Mouse (Mus musculus) ovary, adult 18-20 months (tissue): Measurements from ENCODE around the gene 1700029H14Rik.
A peak's percentile ranks its signal among the peaks of the same experiment; 100 is the strongest.

Experiments used
- DNase-seq: peaks from one replicate; pipeline ENCODE4 v3.0.0; 2022; ENCODE audit warnings: low spot score, mixed read lengths

1700029H14Rik gene

DNA sequence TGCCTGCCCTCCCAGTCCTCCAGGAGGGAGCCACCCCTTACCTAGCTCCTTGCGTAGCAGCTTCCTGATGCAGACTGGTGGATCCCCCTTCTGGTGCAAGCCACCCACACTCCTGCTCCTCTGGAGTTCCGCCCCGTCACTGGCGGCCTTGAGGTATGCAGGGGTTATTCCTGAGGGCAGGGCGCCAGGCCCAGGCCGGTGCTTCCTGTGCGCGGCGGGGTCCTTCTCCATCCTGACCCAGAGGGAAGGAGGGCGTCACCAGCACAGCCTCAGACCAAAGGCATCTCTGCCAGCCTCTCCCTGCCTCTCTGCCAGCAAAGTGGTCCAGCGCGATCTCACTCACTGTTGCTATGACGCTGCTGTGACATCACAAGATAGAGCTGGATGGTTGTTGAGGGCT lies at the start of gene 1700029H14Rik:
Gene 1700029H14Rik, minus strand, starts transcription at position 344 of the 400 bp plus-strand sequence.
- no peak for DNase-seq

DNA sequence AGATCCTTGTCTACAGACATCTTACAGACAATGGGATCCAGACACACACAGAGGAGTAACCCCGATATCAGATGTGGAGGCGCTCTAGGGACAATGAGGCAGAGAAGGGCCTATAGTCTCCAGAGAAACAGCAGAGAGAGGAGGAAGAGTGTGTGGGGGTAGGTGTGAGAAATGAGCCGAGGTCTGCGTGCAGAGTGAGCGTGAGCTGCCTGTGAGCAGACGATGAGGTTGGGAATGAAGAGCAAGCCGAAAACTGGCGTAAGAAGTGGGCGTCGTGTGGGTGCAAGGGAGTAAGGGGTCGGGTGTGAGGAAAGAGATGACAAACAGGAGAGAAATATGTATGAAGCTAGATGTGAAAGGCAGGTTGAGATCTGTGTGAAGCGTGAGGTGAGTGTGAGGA lies 49.4 kb upstream of the 1700029H14Rik start:
- no peak for DNase-seq

DNA sequence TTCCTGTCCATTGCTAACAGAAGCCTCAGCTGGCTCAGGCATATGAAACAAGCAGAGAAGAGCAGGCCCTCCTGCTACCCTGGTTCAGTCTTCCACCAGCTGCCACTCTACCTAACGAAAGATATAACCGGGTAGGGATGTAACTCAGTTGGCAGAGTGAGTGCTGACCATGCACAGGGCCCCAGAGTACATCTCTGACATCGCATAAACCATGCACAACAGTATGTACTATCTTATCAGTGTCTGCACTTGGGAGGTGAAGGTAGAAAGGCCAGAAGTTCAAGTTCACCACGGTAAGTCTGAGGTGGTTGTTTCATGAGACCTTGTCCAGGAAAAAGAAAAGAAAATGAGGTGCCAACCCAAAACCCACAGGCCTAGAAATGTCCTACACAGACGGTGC lies 47.7 kb upstream of the 1700029H14Rik start:
- no peak for DNase-seq

DNA sequence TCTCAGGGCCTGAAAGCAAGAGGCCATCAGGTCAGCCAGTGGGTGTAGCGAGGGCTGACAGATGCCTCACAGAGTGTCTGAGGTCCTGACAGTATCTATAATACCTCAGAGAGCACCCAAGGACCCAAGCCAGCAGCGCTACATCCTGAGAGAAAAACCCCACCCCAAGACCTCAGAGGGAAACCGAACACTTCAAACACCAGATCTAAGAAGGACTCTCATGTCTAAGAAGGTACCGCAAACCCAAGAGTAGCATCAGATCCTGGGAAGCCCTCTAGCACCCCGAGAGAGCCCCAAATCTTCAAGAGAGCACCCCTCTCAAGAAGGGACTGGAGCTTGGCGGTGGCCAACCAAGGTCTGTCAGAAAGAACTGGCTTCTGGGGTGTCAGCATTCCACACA lies 46.7 kb upstream of the 1700029H14Rik start:
- DNase-seq: no peak

DNA sequence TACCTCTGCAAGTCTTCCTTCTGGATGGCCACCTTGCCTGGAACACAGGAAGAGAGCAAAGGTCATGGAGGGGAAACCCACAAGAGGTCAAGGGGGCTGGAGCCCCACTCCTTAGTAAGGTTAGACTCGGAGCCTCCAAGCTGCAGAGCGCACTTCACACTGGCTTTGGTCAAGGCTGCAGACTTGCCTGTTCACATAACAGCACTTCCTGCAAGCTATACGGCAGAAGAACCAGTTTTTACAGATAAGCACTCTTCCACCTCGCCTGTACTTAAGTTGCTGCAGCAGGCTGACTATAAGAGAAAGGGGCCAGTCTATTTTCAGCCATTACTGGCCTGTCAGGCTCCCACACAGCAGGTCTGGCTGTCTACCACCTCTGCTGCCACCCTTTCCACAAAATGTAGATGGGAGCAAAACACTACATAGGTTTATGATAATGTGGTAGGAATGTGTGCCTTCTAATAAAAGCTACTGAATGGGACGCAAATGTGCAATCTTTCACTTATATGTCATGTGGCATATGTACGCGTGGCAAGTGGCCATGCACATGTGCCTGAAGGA lies 43.7 kb upstream of the 1700029H14Rik start:
- DNase-seq: no peak

DNA sequence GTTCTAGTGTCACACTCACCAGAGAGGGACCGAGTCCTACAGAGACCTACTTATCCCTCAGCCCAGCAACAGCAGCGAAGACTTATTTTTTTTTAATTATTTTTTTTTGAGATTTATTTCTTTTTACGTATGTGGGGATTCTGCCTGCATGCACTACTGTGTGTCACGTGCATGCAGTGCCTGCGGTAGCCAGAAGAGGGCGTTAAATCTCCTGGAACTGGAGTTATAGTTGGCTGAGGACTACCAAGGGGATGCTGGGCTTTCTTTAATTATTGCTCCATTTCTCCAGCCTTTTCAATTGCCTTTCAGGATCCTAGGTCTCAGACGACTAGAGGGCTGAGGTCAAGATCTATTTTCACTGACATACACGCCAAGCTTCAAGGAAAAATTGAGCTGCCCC lies 40.4 kb upstream of the 1700029H14Rik start:
- no peak for DNase-seq

DNA sequence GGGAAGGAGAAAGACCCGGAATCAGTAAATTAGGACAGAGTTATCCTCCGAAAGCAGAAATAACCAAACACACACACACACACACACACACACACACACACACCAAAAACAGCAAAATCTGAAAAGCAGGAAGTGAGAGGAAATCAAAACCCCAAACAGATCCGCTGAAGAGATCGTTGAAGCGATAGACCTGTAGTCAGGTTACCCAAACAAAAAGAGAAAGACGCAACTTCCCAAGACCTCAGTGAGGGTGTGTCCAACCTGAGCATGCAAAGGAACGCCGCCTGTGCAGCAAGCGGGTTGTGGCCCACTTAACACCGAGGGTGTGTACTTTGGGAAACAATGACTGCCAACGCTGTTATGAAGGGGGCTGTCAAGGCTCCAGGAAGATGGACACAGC lies 38.9 kb upstream of the 1700029H14Rik start:
- no peak for DNase-seq

DNA sequence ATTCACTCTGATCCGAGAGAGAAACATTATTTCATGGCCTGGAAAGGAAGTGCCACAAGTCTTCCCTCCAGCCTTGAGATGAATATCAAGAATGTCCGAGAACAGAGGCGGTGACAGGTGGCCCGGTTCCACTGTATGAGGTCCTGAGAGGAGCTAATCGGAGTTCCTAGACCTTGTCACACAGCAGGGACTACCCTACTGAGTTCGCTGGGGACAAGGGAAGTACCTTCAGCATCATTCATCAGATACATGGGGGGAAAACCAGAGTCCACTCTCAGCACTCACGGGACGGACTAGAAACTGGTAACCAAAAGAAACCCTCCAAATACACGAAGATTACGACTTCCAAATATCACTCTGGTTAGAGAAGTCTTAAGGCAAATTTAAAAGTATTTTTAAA lies 38.5 kb upstream of the 1700029H14Rik start:
- DNase-seq: no peak

DNA sequence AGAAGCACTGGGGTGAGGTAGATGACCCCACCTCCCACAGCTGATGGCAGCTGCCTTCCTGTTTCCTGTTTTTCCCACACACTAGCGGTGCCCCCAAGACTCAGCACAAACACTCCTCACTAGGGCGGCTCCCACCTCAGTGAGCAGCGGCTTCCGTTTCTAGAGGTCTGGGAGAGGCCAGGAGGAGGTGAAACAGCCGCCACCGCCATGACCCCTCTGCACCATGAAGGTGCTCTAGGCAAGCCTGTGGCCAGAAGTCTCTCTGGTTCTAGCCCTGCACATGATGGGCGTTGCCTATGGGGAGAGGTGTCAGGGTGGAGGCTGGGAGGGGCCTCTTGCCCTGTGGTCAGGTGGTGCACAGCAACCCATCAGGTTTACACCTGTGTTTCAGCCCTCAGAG lies 37.9 kb upstream of the 1700029H14Rik start:
- no peak for DNase-seq

DNA sequence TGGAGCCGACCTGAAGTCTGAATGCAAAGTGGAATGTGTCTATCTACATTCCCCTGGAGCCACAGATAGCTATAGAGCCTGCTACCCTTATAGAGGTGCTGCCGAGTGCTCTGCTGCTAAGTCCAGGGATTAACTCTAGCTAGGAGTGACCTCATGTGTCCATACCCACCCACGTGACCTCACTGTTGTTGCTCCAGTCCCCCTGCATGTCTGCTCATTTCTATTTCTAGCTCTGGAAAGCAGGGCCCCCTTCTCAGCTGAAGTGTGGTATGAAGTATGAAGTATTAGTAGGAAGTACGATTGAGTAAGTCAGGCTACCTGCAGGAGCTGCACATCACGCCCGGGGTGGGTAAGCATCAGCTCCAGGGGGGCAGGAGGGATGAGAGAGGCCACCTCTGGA lies 35.5 kb upstream of the 1700029H14Rik start:
- DNase-seq: no peak

DNA sequence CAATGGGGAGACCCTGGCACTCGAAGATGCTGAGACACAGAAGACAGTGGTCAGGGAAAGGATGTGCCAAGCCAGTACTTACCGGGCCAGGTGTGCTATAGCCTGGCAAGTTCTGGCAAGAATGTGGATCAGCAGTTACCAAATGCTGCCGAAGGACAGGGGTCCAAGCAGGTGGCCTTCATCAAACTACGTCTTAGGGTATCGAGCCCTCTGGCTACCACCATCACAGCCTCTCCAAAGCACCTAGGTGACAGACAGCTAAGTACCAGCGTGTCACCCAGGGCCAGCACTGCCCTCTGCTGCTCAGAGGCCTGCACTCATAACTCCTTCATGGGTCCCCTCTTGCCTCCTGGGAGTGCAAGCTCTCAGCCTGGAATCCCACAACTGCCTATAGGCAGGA lies 33.6 kb upstream of the 1700029H14Rik start:
- no peak for DNase-seq

DNA sequence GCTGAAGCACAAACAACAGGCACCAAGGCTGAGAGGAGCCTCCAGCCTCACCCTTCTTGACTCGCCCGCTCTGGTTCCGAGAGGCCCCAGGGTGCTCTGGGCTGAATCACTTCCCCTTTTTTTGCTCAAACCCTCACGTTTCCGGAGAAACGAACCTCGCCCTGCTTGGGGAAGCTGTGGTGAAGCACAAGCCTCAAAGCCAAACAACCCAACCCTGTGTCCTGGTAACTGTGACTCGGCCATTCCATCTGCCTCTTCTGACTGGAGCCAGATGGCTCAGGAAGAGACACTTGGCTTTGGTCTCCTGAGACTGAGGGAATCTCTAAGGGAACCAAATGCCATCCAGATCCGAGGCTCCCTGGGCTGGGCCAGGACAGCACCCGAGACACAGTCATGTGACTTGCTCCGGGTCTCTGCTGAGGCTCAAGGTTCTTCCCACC lies 32.6 kb upstream of the 1700029H14Rik start:
- DNase-seq: no peak

DNA sequence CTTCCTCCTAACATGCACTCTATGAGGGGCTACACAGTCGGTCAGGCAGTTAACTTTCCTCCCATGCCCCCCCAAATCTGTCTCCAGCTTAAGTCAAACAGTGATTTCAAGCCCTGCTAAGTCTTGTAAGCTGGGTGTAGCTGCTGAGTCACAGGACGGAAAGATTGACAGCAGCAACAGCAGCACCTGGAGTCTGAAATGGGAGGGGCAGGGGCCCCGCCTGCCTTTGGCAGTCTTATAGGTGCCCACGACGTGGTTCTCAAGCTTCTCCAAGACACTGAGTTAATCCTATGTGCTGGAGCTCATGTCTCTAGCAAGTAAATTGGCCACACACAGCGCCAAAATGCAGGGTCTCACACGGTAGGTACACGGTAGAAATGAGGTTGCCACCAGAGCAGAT lies 31.1 kb upstream of the 1700029H14Rik start:
- DNase-seq: no peak

DNA sequence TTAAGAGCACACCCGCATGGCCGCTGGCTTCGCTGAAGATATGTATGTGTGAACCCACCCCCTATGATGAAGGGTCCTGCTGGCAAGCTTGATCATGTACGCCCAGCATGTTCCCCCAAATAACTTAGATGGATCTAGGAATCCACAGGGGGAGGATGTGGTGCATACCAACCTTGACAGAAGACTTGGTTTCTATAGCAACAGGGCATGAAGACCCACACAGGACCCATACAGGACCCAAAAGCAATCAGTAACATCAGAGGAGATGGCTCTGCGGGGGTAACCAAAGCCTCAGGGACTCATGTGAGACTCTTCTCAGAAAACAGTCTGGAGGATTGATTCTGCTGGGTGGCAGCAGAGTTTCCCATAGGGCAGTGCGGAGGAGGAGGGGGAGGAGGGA lies 29.0 kb upstream of the 1700029H14Rik start:
- no peak for DNase-seq

DNA sequence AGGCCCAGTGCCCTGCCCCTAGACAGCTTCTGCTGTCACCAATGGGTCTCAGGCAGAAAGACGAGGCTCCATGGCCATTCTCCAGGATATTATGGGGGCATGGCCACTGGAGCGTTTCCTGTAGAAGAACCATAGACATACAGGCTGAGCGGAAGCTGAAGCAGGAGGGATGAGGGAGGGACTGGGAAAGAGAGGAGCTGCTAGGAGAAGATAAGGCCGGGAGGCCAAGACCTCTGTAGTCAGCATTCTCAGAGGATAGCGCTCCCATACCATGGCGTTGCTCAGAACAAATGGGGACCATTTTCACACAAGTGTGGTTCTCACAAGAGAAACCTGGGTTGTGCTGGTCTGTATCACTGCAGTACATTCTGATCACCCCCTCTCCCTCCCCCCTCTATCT lies 26.8 kb upstream of the 1700029H14Rik start:
- no peak for DNase-seq

DNA sequence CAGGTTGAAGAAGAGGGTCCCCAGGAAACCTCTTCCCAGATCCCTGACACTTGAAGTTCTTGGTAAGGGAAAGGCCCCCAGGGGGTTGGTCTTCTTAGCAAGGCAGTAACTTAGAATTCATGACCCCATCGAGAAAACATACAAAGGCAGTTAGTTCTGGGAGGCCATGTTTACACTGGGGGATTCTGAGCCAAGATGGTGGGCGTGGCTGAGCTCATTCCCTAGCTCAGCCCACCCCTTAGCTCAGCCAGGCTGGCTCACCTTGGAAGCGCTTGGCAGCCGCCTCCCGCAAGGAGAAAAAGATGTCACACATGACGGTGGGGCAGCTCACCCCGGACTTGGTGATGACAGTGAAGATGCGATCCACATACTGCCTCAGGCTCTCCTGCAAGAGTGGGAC lies 22.4 kb upstream of the 1700029H14Rik start:
- DNase-seq: no peak

DNA sequence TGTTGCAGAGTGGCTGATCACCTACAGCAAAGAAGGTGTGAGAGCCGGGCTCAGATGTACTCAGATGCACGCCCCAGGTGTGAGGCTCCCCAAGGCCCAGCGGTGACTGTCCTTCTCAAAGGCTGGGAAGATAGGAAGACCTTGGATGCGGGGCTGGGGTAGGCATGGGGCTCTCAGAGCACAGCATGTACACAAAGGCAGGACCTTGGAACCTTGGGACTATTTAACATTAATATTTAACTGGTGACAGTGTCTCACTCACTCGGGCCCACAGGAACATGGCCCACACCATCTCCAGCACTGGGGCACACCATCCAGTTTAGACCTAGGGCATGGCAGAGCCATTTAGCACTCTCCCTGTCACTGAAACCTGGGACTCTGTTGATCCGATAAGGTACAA lies 15.6 kb upstream of the 1700029H14Rik start:
- no peak for DNase-seq

DNA sequence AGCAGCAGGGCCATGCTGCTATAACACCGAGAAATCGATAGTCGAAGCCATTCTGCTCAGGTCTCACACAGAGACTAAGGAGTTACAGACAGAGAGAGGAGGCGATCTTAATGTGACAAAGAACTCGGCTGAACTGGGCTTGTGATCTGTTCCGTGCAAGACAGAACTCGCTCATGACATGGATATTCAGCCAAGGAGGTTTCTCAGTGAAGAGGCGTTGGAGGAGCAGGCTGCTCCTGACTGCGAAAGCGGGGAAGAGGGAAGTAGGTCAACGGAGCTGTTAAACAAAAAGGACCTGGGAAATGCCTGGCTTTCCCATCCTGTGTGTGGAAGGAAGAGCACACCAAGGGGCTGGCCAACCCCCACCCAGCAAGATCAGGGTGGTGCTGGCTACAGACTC lies 9.7 kb upstream of the 1700029H14Rik start:
- DNase-seq: no peak

DNA sequence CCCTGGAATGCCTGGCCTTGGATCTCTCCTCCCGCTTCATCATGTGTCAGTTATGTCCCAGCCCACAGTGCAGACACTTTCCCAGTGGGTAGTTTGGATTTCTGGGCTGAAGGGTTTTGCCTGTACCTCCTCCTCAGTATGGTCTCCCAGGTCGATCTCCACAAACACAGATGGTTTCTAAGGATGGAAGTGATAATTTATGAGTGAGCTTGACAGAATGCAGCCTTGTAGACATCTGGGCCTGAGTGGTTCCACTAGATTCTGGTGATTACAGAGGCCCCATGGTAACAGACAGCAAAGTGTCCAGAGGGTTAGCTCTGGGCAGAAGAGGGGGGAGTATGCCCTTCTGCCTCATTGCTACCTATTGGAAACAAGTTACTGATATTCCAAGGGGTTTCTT lies 4.7 kb downstream of the 1700029H14Rik start:
- no peak for DNase-seq

DNA sequence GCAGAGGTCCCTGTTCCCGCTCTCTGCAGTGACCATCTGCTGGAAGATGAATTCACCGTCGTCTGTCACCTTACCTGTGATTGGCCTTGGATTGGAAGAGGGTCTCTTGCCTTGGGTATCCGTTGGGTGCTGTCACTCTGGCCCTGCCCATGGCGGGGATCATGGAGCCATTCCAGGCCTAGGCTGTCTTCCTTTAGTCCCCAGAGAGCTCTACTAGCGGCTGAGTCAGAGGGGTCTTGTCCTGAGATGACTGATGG lies 10.8 kb downstream of the 1700029H14Rik start:
- DNase-seq: no peak

DNA sequence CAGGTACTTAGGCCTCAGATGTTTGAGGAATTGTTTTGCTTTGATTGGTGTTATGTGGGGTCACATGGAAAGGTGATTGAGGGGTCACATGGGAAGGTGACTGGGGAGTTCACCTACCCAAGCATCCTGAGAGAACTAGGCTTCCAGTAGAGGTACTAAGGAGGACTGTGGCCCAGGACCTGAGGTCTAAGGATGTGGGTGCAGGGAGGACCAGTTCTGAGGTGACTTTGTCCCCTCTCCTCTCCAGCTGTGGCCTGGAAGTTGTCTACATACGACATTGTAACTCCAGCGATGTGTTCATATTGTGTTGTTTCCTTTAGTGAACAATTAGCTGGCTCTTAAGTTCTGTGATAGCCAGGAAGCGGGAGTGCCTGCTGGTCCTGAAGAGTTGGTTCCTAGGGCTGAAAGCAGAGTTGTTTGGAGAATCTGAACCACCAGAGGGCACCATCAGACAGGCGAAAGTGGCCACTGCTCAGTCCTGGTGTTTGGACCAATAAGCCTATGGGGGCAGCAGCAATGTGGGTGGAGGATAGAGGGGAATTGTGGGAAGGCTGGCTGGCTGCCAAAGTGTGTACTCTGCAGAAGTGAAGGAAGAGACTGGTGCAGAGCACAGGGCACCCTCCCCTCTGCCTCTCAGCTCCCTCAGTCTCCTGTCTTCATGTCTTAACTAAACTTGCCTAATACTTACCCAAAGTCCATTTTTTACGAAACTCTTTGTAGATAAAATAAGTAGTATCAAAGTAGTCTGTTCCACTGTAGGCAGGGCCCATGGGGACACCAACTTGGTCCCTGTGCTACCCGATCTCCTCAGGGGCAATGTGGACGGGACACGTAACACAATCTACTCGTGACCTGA lies 11.3 kb downstream of the 1700029H14Rik start:
- DNase-seq: peak; percentile 87

DNA sequence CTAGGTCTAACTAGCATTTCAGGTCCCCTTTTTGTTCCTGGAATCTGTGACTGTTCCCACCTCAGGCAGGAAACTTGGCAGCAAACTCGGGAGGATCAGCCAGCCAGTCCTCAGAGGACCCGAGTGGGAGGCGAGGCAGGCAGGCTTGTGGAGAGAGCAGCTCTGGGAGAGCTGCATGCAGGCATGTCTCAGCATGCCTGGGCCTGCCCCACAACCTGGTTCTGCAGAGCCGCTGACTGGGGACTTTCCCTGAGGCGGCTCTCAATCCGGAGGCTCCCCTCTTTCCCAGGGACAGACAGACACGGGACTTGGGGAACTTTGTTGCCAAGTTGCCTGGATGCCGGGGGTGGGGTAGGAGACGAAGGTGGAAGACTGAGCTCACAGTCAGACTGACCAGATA lies 13.4 kb downstream of the 1700029H14Rik start:
- peak; percentile 60 for DNase-seq

DNA sequence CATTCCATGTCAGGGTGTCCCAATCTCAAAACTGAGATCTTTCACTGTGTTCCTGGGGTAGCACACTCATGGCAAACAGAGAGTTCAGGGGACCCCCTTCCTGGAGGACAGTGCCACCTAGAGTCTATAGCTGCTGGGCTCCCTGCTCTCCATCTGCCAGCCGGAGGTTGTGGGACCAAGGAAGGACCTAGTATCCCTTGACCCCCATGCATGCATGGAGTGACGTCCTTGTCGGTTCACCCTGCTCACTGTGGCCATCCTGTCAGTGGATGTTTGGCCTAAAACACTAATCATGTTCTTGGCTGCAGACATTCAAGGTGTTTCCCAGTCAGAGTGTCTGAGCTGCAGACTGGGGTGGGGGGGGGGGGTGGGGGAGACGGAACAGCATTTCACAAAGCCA lies 14.0 kb downstream of the 1700029H14Rik start:
- DNase-seq: no peak

DNA sequence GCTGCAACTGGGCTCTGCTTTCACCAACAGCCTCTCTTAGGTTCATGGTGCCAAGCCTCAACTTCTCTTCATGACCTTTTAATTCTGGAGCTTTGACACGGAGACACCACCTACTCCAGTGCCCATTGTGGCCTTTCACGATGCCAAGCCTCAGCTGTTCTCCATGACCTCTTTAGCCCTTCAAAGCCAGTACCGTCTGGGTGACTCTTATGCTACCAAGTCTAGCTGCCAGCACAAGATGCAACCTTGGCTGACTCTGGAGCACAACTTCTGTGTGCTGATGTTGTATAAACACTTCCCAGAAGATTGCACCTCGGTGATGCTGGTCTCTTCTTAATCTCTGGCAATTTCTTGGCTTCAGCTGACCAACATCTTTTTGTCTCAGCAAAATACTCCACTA lies 15.8 kb downstream of the 1700029H14Rik start:
- DNase-seq: no peak
